Mouse (Mus musculus): ENCODE results near the gene Iqch. TPM values are rescaled to one million over a fixed set of nuclear protein-coding genes. Genes with fewer than 3 reads are reported as not detected.

The Iqch gene
- polyA plus RNA-seq, 1 experiment, result 0.06 TPM

GRCm38 (mm10) chr9:63611967-63612366 is 9.7 kb upstream of the Iqch start:
- TF ChIP-seq POLR2A (IDR thresholded peaks at IDR 0.05; ENCODE audit: low read depth, low read length) (no peak), CTCF (conservative IDR thresholded peaks at IDR 0.05; ENCODE audit: insufficient read depth, insufficient read length, low read depth, low read length) (no peak)
- Histone ChIP-seq H3K27ac (ENCODE audit: insufficient read depth, low read depth, low read length) (peak overlapping the region; percentile 29; the same call in 1 of the 2 replicates), H3K4me3 (ENCODE audit: insufficient read depth, low read depth, low read length) (no peak overlapping the region), H3K4me1 (ENCODE audit: control insufficient read depth, insufficient read depth, low read length) (peaks cover 38% of the 10 kb centered on the region), H3K27me3 (replicated peaks; ENCODE audit: control insufficient read depth, insufficient read depth, low read length) (no peaks in the 10 kb centered on the region), H3K36me3 (ENCODE audit: control insufficient read depth, insufficient read depth, low read length) (no peaks in the 10 kb centered on the region)
- 42% methylated on average over 5 of the region's 5 CpGs for WGBS
- peak; percentile 36 for DNase-seq

- Histone ChIP-seq H3K4me1 (ENCODE audit: control insufficient read depth, insufficient read depth, low read length) (peaks cover 38% of the 10 kb centered on the region), H3K27me3 (replicated peaks; ENCODE audit: control insufficient read depth, insufficient read depth, low read length) (no peaks in the 10 kb centered on the region), H3K4me3 (ENCODE audit: insufficient read depth, low read depth, low read length) (no peak overlapping the region), H3K27ac (ENCODE audit: insufficient read depth, low read depth, low read length) (peak overlapping the region; percentile 25; the same call in 1 of the 2 replicates), H3K36me3 (ENCODE audit: control insufficient read depth, insufficient read depth, low read length) (no peaks in the 10 kb centered on the region)
- WGBS, result 24% methylated on average over 13 of the region's 13 CpGs
- DNase-seq, result peak; percentile 69
- TF ChIP-seq CTCF (conservative IDR thresholded peaks at IDR 0.05; ENCODE audit: insufficient read depth, insufficient read length, low read depth, low read length) (no peak), POLR2A (IDR thresholded peaks at IDR 0.05; ENCODE audit: low read depth, low read length) (no peak)
Observed at GRCm38 (mm10) chr9:63610841-63611366, 8.6 kb upstream of the Iqch start.

- H3K4me1 ChIP-seq (ENCODE audit: control insufficient read depth, insufficient read depth, low read length), result peaks cover 38% of the 10 kb centered on the region
- 75% methylated on average over 6 of the region's 6 CpGs for WGBS
- no peak for DNase-seq
- H3K27me3 ChIP-seq (replicated peaks; ENCODE audit: control insufficient read depth, insufficient read depth, low read length), result no peaks in the 10 kb centered on the region
- peak overlapping the region; percentile 11; the same call in 1 of the 2 replicates for H3K27ac ChIP-seq (ENCODE audit: insufficient read depth, low read depth, low read length)
- TF ChIP-seq CTCF (conservative IDR thresholded peaks at IDR 0.05; ENCODE audit: insufficient read depth, insufficient read length, low read depth, low read length) (peak; percentile 28; the same call in 1 of the 2 replicates), POLR2A (IDR thresholded peaks at IDR 0.05; ENCODE audit: low read depth, low read length) (no peak)
- no peaks in the 10 kb centered on the region for H3K36me3 ChIP-seq (ENCODE audit: control insufficient read depth, insufficient read depth, low read length)
- no peak overlapping the region for H3K4me3 ChIP-seq (ENCODE audit: insufficient read depth, low read depth, low read length)
Observed at GRCm38 (mm10) chr9:63610231-63610630, 7.9 kb upstream of the Iqch start.

GRCm38 (mm10) chr9:63609776-63610175 is 7.5 kb upstream of the Iqch start:
- H3K4me1 ChIP-seq (ENCODE audit: control insufficient read depth, insufficient read depth, low read length), result peaks cover 38% of the 10 kb centered on the region
- peak overlapping the region; percentile 11; the same call in 1 of the 2 replicates for H3K27ac ChIP-seq (ENCODE audit: insufficient read depth, low read depth, low read length)

GRCm38 (mm10) chr9:63609246-63609645 is 7.0 kb upstream of the Iqch start:
- no peak for DNase-seq
- no peaks in the 10 kb centered on the region for H3K36me3 ChIP-seq (ENCODE audit: control insufficient read depth, insufficient read depth, low read length)
- WGBS, result 52% methylated on average over 8 of the region's 8 CpGs
- H3K4me3 ChIP-seq (ENCODE audit: insufficient read depth, low read depth, low read length), result no peak overlapping the region
- peaks cover 34% of the 10 kb centered on the region for H3K4me1 ChIP-seq (ENCODE audit: control insufficient read depth, insufficient read depth, low read length)
- no peaks in the 10 kb centered on the region for H3K27me3 ChIP-seq (replicated peaks; ENCODE audit: control insufficient read depth, insufficient read depth, low read length)
- H3K27ac ChIP-seq (ENCODE audit: insufficient read depth, low read depth, low read length), result 0 out of 2 replicates have a peak overlapping the region, but pooled peaks have one; percentile 8
- TF ChIP-seq POLR2A (IDR thresholded peaks at IDR 0.05; ENCODE audit: low read depth, low read length) (no peak), CTCF (conservative IDR thresholded peaks at IDR 0.05; ENCODE audit: insufficient read depth, insufficient read length, low read depth, low read length) (no peak)

More at GRCm38 (mm10) chr9:63609776-63610175, 7.5 kb upstream of the Iqch start:
- H3K4me3 ChIP-seq (ENCODE audit: insufficient read depth, low read depth, low read length), result no peak overlapping the region
- TF ChIP-seq CTCF (conservative IDR thresholded peaks at IDR 0.05; ENCODE audit: insufficient read depth, insufficient read length, low read depth, low read length) (no peak), POLR2A (IDR thresholded peaks at IDR 0.05; ENCODE audit: low read depth, low read length) (no peak)
- peak; percentile 65 for DNase-seq
- no peaks in the 10 kb centered on the region for H3K36me3 ChIP-seq (ENCODE audit: control insufficient read depth, insufficient read depth, low read length)
- WGBS, result 68% methylated on average over 2 of the region's 2 CpGs
- H3K27me3 ChIP-seq (replicated peaks; ENCODE audit: control insufficient read depth, insufficient read depth, low read length), result no peaks in the 10 kb centered on the region

DNA sequence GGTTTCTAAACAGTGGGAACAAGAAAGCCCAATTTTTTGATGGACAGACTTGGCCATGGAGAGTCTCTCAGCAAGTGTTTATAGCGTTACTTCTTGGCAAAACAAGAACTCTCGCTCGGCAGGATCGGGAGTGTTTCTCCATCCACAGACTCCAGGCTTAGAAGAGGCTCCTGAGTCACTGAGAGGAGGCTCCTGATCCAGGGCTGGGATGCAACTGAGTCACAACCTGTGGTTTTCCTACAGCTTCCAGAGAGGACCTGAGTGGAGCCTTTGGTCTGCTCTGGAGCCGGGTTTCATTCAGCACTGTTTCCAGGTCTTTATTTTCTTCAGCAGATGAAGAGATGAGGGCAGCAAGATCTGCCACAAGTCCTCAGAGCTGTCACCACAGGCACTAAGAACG is 5.7 kb upstream of the Iqch start:
- H3K4me1 ChIP-seq (ENCODE audit: control insufficient read depth, insufficient read depth, low read length), result peaks cover 33% of the 10 kb centered on the region
- WGBS, result 78% methylated on average over 6 of the region's 6 CpGs

DNA sequence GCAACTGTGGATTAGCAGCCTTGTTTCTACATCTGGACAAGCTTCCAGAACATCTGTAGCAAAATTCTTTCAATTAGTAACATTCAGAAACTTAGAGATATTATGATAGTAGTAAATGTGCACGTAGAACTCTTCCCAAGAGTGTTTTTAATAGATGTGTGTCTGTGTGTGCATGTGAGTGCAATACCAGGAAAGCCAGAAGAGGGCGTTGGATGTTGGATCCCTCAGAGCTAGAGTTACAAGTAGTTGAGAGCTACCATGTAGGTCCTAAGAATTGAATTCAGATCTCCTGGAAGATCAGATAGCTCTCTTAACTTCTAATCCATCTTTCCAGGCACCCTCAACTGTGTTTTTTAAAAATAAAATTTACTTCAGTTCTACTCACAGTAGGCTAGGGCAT is 4.3 kb upstream of the Iqch start:
- WGBS, result 75% methylated on average over 2 of the region's 2 CpGs
- no peak for DNase-seq
- Histone ChIP-seq H3K27ac (ENCODE audit: insufficient read depth, low read depth, low read length) (no peak overlapping the region), H3K4me1 (ENCODE audit: control insufficient read depth, insufficient read depth, low read length) (peaks cover 24% of the 10 kb centered on the region), H3K4me3 (ENCODE audit: insufficient read depth, low read depth, low read length) (no peak overlapping the region), H3K27me3 (replicated peaks; ENCODE audit: control insufficient read depth, insufficient read depth, low read length) (no peaks in the 10 kb centered on the region), H3K36me3 (ENCODE audit: control insufficient read depth, insufficient read depth, low read length) (no peaks in the 10 kb centered on the region)
- TF ChIP-seq POLR2A (IDR thresholded peaks at IDR 0.05; ENCODE audit: low read depth, low read length) (no peak), CTCF (conservative IDR thresholded peaks at IDR 0.05; ENCODE audit: insufficient read depth, insufficient read length, low read depth, low read length) (no peak)

More for the DNA sequence above, 5.7 kb upstream of the Iqch start:
- TF ChIP-seq CTCF (conservative IDR thresholded peaks at IDR 0.05; ENCODE audit: insufficient read depth, insufficient read length, low read depth, low read length) (no peak), POLR2A (IDR thresholded peaks at IDR 0.05; ENCODE audit: low read depth, low read length) (no peak)
- Histone ChIP-seq H3K27me3 (replicated peaks; ENCODE audit: control insufficient read depth, insufficient read depth, low read length) (no peaks in the 10 kb centered on the region), H3K4me3 (ENCODE audit: insufficient read depth, low read depth, low read length) (no peak overlapping the region), H3K36me3 (ENCODE audit: control insufficient read depth, insufficient read depth, low read length) (no peaks in the 10 kb centered on the region), H3K27ac (ENCODE audit: insufficient read depth, low read depth, low read length) (no peak overlapping the region)
- no peak for DNase-seq

Data from kidney, adult 2 months (tissue).